Comparison of ENCODE assay signal across 26 mouse cellular contexts in the genomic region with DNA sequence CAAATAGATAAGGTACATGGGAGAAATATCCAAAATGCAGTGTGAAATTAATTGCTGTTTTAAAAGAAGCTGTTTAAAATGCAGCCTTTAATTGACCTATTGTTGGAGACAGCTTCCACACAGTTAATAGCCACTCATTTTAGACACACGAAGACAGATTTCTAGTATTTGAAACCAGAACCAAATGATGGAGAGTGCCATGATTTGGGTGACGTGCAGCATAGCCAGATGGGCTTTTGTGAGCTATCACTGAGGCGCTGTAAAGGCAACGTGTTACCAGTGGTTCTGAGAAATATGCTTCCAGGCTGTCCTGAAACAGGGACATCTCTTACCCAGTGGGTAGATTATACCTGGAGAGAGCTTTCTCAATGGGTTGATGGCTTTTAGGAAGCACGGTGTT.
DNase-seq lines count a peak whose midpoint lies in the region; ATAC-seq and TF ChIP-seq lines count a peak whose summit lies in the region.
"Had no signal": no experiment of that assay in that cellular context is flagged by ENCODE, and none has a peak within 500 bp of the region (broad histone marks: within the 10 kb centered on the region; RNA-seq: fewer than 3 reads in every experiment).

No protein-coding gene starts in this region.

- no peaks in the 10 kb centered on the region for H3K4me1 ChIP-seq in forebrain, embryonic 14.5 days (ENCODE audit: control insufficient read depth, insufficient read depth, low read length)
- peaks cover 7% of the 10 kb centered on the region; the same call in 1 of the 2 replicates for H3K4me1 ChIP-seq in forebrain, embryonic 12.5 days
- H3K4me1 ChIP-seq in lung, embryonic 16.5 days (replicated peaks; ENCODE audit: control insufficient read depth, insufficient read depth, low read length) = no peaks in the 10 kb centered on the region
- no peaks in the 10 kb centered on the region for H3K4me1 ChIP-seq in forebrain, postnatal 0 days (ENCODE audit: insufficient read depth)
- H3K4me1 ChIP-seq: heart, embryonic 10.5 days; heart, embryonic 13.5 days had no signal

- no peaks in the 10 kb centered on the region for H3K27me3 ChIP-seq in forebrain, embryonic 14.5 days (replicated peaks; ENCODE audit: control insufficient read depth, insufficient read depth, low read length)
- H3K27me3 ChIP-seq in forebrain, embryonic 12.5 days = no peaks in the 10 kb centered on the region
- no peaks in the 10 kb centered on the region for H3K27me3 ChIP-seq in lung, embryonic 16.5 days (ENCODE audit: control insufficient read depth, insufficient read depth, low read depth, low read length)
- H3K27me3 ChIP-seq in forebrain, postnatal 0 days (ENCODE audit: insufficient read depth, low read length) = no peaks in the 10 kb centered on the region
- H3K27me3 ChIP-seq: CH12.LX; heart, embryonic 13.5 days; Patski had no signal

- no peak overlapping the region for H3K27ac ChIP-seq in forebrain, embryonic 14.5 days (ENCODE audit: low read depth, low read length)
- H3K27ac ChIP-seq in forebrain, embryonic 12.5 days = no peak overlapping the region
- H3K27ac ChIP-seq in lung, embryonic 16.5 days (ENCODE audit: low read length) = 0 out of 2 replicates have a peak overlapping the region, but pooled peaks have one; percentile 31
- H3K27ac ChIP-seq in forebrain, postnatal 0 days (ENCODE audit: low read depth, low read length) = no peak overlapping the region
- H3K27ac ChIP-seq: heart, adult 2 months; heart, embryonic 10.5 days; heart, embryonic 13.5 days; hindbrain, embryonic 14.5 days; hindbrain, postnatal 0 days had no signal

- H3K9me3 ChIP-seq in forebrain, embryonic 14.5 days (replicated peaks; ENCODE audit: control insufficient read depth, low read length) = no peaks in the 10 kb centered on the region
- H3K9me3 ChIP-seq in forebrain, embryonic 12.5 days = no peaks in the 10 kb centered on the region
- peaks cover 5% of the 10 kb centered on the region; the same call in 1 of the 2 replicates for H3K9me3 ChIP-seq in lung, embryonic 16.5 days (ENCODE audit: control insufficient read depth, low read length)
- no peaks in the 10 kb centered on the region for H3K9me3 ChIP-seq in forebrain, postnatal 0 days (ENCODE audit: low read length)
- H3K9me3 ChIP-seq: heart, embryonic 10.5 days had no signal

- no peak for TF ChIP-seq CTCF in forebrain, postnatal 0 days (IDR thresholded peaks at IDR 0.05; ENCODE audit: low read depth)

- H3K4me3 ChIP-seq in forebrain, embryonic 14.5 days (ENCODE audit: low read depth, low read length) = no peak overlapping the region
- no peak overlapping the region for H3K4me3 ChIP-seq in forebrain, embryonic 12.5 days (replicated peaks)
- no peak overlapping the region for H3K4me3 ChIP-seq in lung, embryonic 16.5 days (ENCODE audit: low read length)
- H3K4me3 ChIP-seq in forebrain, postnatal 0 days (ENCODE audit: low read depth, low read length) = no peak overlapping the region
- H3K4me3 ChIP-seq: heart, adult 2 months; heart, embryonic 10.5 days; heart, embryonic 13.5 days had no signal

- no peak overlapping the region for H3K4me2 ChIP-seq in forebrain, embryonic 14.5 days (ENCODE audit: low read length)
- no peak overlapping the region for H3K4me2 ChIP-seq in forebrain, embryonic 12.5 days
- no peak overlapping the region for H3K4me2 ChIP-seq in lung, embryonic 16.5 days (ENCODE audit: low read depth, low read length)
- no peak overlapping the region; the same call in 1 of the 2 replicates for H3K4me2 ChIP-seq in forebrain, postnatal 0 days (ENCODE audit: low read depth)
- H3K4me2 ChIP-seq: heart, embryonic 13.5 days; hindbrain, embryonic 14.5 days had no signal

- ATAC-seq in forebrain, embryonic 14.5 days = peak; percentile 73
- ATAC-seq in forebrain, embryonic 12.5 days (ENCODE audit: low FRiP score) = no peak
- no peak for ATAC-seq in lung, embryonic 16.5 days (ENCODE audit: low read depth)
- ATAC-seq in forebrain, postnatal 0 days = peak; percentile 16; the same call in 1 of the 2 replicates
- ATAC-seq: hindbrain, postnatal 0 days; inflammation-experienced regulatory T-cells, adult 6 months; Patski had no signal

- 53% methylated on average over 5 of the region's 5 CpGs for WGBS in forebrain, embryonic 14.5 days
- 70% methylated on average over 5 of the region's 5 CpGs for WGBS in forebrain, embryonic 12.5 days
- 70% methylated on average over 5 of the region's 5 CpGs for WGBS in lung, embryonic 16.5 days
- WGBS in forebrain, postnatal 0 days = 37% methylated on average over 5 of the region's 5 CpGs

- peak; percentile 45 for DNase-seq in forebrain, embryonic 14.5 days (ENCODE audit: low spot score)
- DNase-seq in lung, postnatal 36 days = no peak
- peak; percentile 34 for DNase-seq in forebrain, postnatal 0 days
- no peak for DNase-seq in retina, embryonic 14.5 days (ENCODE audit: low spot score)
- DNase-seq: adrenal gland, postnatal 10 days; adrenal gland, postnatal 36 days; B cell, adult 2 months; cerebellum, adult 11-12 months; cerebellum, adult 8-10 months; cerebellum, postnatal 14 days; gastrocnemius, postnatal 10 days; gastrocnemius, postnatal 36 days; heart, adult 2 months; heart, postnatal 14 days; heart, postnatal 4 days; kidney, adult 18-20 months had no signal

- H3K36me3 ChIP-seq in forebrain, embryonic 14.5 days (ENCODE audit: control insufficient read depth, insufficient read depth, low read length) = no peaks in the 10 kb centered on the region
- H3K36me3 ChIP-seq in forebrain, embryonic 12.5 days (replicated peaks) = no peaks in the 10 kb centered on the region
- no peaks in the 10 kb centered on the region for H3K36me3 ChIP-seq in lung, embryonic 16.5 days (ENCODE audit: control insufficient read depth, insufficient read depth, low read length)
- no peaks in the 10 kb centered on the region for H3K36me3 ChIP-seq in forebrain, postnatal 0 days (ENCODE audit: insufficient read depth)
- H3K36me3 ChIP-seq: G1E; heart, embryonic 10.5 days; heart, embryonic 13.5 days had no signal

- H3K9ac ChIP-seq in forebrain, embryonic 14.5 days (ENCODE audit: low read length) = no peak overlapping the region
- no peak overlapping the region for H3K9ac ChIP-seq in forebrain, embryonic 12.5 days
- H3K9ac ChIP-seq in lung, embryonic 16.5 days (ENCODE audit: low read length) = no peak overlapping the region
- no peak overlapping the region for H3K9ac ChIP-seq in forebrain, postnatal 0 days
- H3K9ac ChIP-seq: heart, embryonic 13.5 days; hindbrain, embryonic 14.5 days had no signal

Comparison
In these comparisons a context has a peak if more than half of its experiments do, and no peak if none do; other contexts are left out.
1. ATAC-seq: peak in forebrain, embryonic 14.5 days (single experiment) and forebrain, postnatal 0 days (single experiment); none in forebrain, embryonic 12.5 days (single experiment) and lung, embryonic 16.5 days (single experiment).
2. DNase-seq: peak in forebrain, embryonic 14.5 days (single experiment) and forebrain, postnatal 0 days (single experiment); none in lung, postnatal 36 days (single experiment) and retina, embryonic 14.5 days (single experiment).